In the genomic region with DNA sequence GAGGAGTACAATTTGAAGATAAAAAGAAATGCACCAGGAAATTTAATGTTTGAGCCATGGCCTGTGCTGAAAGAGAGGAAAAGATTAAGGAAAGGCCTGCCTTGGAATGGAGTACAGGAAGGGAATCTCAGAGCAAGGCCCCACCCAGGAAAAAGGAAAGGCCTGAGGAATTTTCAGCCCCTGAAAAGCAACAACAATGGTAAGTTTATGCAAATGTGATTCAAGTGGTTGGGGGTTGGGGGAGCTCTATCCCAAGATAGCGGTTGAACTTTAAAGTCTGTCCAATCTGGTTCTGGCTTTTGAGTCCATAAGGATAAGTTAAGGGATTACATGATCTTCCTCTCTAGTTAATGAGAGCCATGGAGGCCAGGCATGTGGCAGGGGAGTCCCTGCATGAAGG, we compare ENCODE assay signal across 14 mouse cellular contexts.
"Had no signal": no experiment of that assay in that cellular context is flagged by ENCODE, and none has a peak within 500 bp of the region (broad histone marks: within the 10 kb centered on the region; RNA-seq: fewer than 3 reads in every experiment).

No protein-coding gene starts in this region.

- H3K9ac ChIP-seq: limb, embryonic 12.5 days; liver, embryonic 13.5 days; liver, postnatal 0 days; midbrain, embryonic 13.5 days had no signal

- H3K27me3 ChIP-seq: limb, embryonic 12.5 days; liver, embryonic 13.5 days; midbrain, embryonic 13.5 days had no signal

- H3K4me1 ChIP-seq: limb, embryonic 12.5 days; liver, embryonic 13.5 days; midbrain, embryonic 13.5 days had no signal

- H3K4me3 ChIP-seq: limb, embryonic 12.5 days; liver, embryonic 13.5 days; midbrain, embryonic 13.5 days had no signal

- H3K27ac ChIP-seq: kidney, postnatal 0 days; limb, embryonic 12.5 days; liver, embryonic 13.5 days; midbrain, embryonic 13.5 days; stomach, postnatal 0 days had no signal

- H3K36me3 ChIP-seq: limb, embryonic 12.5 days; liver, embryonic 13.5 days; midbrain, embryonic 13.5 days had no signal

- ATAC-seq: liver, postnatal 0 days; midbrain, embryonic 13.5 days had no signal

- H3K4me2 ChIP-seq: limb, embryonic 12.5 days; liver, embryonic 13.5 days; midbrain, embryonic 13.5 days had no signal

- DNase-seq: kidney, adult 9 months; kidney, postnatal 36 days; layer of hippocampus, adult 9-11 months; layer of hippocampus, postnatal 36 days; liver; liver, embryonic 13.5 days; liver, postnatal 0 days; lung, postnatal 14 days; thymus, adult 2 months; thymus, postnatal 25 days had no signal

- H3K9me3 ChIP-seq: limb, embryonic 12.5 days; liver, embryonic 13.5 days; midbrain, embryonic 13.5 days had no signal
